Mouse (Mus musculus): ENCODE measurements around the gene Trnau1ap.

The Trnau1ap gene

GRCm38 (mm10) chr4:132329115-132329834, at the start of gene Trnau1ap:
Trnau1ap (minus strand) TSS chr4:132329538.
- DNase-seq: peak; percentile 91 to 93

DNA sequence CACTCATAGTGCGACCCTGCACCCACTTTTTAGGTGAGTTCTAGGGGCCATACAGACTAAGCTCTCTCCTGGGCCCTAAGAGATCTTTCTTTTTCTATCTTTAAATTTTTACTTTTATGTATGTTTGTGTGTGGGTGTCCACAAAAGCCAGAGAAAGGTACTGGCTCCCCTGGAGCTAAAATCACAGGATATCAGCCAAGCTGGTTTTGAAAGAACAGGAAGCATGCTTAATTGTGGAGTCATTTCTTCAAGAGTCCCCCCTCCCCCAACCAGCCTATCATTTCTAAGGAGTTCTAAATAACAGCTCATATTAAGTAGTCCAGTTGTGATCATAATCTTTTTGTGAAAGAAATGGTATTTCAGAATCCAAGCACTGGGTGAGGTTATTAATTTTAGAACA, 44.5 kb upstream of the Trnau1ap start:
- DNase-seq: no peak

GRCm38 (mm10) chr4:132369953-132370750, 40.8 kb upstream of the Trnau1ap start:
- DNase-seq: peak in 1 of 2 experiments; percentile 33

- DNase-seq: no peak
Observed at GRCm38 (mm10) chr4:132367480-132368201, 38.3 kb upstream of the Trnau1ap start.

DNA sequence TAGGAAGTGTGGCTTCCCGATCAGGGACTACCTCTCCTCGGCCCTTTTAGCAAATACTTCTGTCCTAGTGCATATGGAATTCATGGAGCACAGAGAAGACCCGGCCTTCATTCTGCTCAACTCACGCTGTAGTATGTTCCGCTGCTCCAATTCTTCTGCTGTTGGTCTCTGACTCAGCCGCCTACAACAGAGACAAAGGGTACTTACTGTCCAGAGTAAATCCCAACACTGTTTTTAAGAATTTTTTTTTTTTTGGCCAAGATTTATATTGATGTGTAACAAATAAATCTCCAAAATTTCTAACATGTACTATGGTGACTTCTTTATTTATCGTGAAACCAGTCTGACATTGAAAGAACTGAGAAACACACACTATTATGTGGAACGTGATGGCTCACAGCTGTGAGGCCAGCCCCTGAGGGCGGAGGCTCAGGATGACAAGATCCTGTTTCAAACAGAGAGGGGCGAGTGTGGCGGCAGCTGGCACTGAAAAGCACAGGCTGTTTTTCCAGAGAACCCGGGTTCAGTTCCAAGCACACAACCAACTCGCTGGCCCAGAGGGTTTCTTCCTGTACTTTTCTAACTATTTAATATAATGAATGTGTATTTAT, 36.2 kb upstream of the Trnau1ap start:
- peak; percentile 39 to 69 for DNase-seq

DNA sequence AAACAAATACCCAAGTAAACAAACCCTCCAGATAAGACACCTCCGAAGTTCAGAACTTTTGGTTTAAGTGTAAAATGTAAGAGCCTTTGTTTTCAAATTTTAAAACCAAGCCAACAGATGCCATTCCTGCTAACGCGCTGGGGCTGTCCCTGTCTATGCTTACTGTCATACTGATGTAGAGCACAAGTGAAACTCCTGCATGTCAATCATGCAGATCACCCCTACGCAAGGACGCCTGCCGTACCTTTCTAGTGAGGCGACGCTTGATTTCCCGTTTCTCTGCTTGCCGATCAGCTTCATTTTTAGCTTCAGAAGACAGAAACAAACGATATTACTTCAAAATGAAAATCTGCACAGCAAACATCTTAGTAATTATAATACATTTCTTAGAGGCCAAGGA, 34.1 kb upstream of the Trnau1ap start:
- DNase-seq: no peak

DNA sequence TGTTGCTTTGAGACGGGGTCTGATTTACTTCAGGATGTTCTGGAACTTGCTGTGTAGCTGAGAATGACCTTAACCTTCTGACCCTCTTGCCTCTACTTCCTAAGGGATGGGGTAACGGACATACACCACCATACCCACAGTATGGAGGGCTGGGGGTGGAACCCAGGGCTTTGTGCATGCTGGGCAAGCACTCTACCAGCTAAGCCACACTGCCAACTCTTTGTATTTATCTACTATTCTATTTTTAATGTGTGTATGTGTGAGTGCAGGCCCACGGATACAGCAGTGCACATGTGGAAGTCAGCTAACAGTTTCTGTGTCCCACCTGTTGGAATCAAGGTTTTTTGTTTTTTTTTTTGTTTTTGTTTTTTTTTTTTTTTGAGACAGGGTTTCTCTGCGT, 30.2 kb upstream of the Trnau1ap start:
- DNase-seq: no peak

DNA sequence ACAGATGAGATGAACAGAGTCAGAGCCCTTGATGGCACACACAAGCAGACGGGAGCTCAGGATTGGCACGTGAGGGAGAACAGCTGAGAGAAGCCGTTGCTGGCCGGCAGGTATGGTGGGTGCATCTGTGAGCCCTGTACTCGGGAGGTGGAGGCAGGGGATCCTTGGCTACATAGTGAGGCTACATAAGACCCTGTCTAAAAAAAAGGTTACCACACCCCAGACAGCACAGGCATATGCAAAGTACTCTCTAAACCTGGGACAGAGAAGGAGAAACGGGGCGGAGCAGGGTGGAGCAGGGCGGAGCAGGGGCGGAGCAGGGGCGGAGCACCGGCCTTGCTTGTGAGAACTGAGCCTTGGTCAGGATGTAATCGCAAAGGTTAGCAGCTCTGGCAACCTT, 26.8 kb upstream of the Trnau1ap start:
- DNase-seq: peak; percentile 31 to 37

GRCm38 (mm10) chr4:132355403-132355802, 26.1 kb upstream of the Trnau1ap start:
- no peak for DNase-seq

DNA sequence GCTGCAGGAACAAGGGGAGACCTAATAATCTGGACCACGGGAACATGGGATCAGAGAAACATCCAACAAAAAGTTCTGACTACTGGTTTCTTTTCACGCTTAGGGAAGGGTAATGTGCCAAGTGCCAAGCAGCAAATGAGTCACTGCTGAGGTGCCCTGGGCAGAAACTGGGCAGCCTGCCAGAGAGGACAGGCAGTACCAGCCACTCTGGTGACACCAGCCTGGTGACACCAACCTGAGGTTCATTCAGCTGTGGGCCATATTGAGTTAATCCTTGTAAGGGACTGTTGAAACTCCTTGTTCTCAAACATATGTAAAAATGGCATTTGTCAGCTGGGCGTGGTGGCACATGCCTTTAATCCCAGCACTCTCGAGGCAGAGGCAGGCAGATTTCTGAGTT, 25.2 kb upstream of the Trnau1ap start:
- peak; percentile 62 to 73 for DNase-seq

DNA sequence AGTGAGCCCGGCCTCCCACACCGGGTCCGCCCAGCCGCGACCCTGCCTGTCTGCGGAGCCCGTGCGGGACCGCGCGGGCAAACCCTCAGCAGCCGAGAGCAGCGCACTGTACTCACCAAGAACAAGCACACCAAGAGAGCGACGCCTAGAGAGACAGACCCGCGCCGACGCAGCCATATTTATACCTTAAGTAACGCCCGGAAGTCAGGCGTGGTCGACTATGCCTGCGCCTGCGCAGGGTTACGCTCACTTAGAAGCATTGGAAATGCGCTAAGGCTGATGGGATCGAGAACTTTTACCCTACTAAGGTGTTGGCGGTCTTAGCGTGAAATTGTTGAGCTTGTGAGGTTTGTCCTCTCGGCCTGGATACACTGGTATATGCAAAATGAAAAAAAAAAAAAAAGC, 24.1 kb upstream of the Trnau1ap start, which contains the start of gene Rcc1:
TSS of gene Rcc1 (minus strand) at position 125 of the 405 bp plus-strand sequence.
- DNase-seq: peak; percentile 92 to 94

GRCm38 (mm10) chr4:132352739-132353138, 23.4 kb upstream of the Trnau1ap start:
- DNase-seq: peak in 1 of 2 experiments; percentile 16

DNA sequence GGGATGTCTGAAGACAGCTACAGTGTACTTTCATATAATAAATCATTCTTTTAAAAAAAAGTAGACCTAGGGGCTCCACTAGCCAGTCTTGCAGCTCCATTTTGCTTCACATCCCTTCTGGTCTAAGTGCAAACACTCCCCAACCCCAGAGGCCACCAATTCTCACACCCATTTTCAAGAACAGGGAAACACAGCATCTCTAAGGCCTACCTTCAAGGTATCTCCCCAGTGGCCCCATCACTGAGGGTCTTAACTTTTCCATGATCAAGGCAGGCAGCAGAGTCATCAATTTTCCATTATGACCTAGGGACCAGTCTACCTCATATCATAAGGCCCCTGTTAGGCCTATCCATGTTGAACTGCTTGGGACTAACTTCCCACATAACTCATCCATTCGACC, 22.1 kb upstream of the Trnau1ap start:
- DNase-seq: no peak

DNA sequence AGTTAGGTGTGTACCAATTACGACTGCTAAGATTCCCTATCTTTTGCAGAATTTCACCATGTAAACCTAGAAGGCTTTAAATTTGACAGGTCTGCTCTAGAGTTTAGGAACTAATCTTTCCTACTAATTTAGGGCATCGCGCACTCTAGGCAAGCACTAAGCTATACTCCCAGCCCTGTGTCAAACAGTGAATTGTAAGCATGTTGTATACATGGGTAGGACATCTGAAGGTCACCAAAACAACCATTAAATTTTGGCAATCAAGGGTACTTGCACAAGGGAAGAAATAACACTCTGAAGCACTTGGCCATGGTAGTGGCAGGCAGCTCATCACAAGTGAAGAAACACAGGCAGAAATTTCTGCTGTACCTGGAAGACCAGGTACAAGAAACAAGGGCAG, 21.5 kb upstream of the Trnau1ap start:
- DNase-seq: no peak

- no peak for DNase-seq
Observed at GRCm38 (mm10) chr4:132350123-132350740, 20.9 kb upstream of the Trnau1ap start.

DNA sequence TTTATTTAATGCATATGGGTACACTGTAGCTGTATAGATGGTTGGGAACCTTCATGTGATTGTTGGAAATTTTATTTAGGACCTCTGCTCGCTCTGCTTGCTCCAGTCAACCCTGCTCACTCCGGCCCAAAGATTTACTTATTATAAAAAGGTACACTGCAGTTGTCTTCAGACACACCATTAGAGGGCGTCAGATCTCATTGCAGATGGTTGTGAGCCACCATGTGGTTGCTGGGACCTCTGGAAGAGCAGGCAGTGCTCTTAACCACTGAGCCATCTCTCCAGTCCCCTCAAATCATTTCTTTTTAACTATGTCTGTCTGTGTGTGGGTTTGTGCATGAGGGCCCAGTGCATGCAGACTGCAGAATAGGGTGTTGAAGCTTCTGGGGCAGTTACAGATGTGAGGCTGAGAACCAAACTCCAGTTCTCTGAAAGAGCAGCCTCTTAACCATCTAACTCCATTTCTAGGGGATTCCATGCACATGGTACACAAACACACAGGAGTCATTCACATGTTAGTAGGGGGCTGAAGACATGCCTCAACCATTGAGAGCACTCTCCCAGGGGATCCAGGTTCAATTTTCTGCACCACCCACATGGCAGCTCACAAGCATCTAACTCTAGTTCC, 20.3 kb upstream of the Trnau1ap start:
- no peak for DNase-seq

DNA sequence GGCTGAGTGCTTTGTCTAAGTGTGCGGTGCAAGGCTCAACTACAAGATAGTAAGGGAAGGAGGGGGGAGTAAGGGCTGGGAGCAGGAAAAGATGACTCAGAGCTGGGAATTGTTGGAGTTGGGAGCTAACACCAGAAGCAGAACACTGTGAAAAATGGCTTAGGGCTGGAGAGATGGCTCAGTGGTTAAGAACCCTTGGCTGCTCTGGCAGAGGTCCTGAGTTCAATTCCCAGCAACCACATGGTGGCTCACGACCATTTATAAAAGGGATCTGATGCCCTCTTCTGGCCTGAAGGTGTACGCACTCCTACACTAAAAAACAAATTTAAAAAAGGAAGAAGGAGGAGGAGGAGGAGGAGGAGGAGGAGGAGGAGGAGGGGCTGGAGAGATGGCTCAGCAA, 17.3 kb upstream of the Trnau1ap start:
- DNase-seq: no peak

DNA sequence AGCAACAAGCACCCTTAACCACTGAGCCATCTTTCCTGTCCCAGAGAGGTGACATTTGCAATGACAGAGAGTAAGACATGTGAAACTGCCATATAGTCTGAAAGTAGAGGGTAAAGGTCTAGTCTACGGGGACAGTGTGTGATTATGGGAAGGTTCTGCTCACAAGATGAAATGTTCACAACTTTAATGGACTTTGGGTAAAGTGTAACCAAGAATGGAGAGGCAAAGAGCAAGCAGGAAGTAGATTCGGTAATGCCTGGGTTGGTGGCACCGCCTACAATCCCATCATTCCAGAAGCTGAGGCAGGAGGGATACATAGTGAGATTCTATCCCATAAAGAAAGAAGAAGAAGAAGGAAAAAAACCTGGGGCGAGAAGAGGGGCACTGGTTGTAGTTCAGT, 16.9 kb upstream of the Trnau1ap start:
- no peak for DNase-seq

DNA sequence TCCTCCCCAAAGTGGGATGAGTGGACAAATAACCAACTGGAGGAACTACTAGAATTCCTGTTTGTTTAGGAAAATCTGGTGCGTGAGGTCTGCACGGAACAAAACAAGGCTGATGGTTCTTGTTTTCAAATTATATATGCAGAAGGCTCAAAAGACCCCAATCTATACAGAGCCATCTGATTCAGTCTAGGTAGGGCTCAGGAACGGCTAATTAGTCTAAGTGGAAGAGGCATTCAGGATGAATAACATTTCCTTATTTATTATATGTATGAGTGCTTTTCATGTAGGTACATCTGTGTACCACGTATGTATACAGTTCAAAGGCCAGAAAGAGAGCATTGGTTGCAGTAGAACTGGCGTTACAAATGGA, 16.5 kb upstream of the Trnau1ap start:
- no peak for DNase-seq

- DNase-seq: peak; percentile 91 to 94
Observed at GRCm38 (mm10) chr4:132345135-132345842, 16.0 kb upstream of the Trnau1ap start.

DNA sequence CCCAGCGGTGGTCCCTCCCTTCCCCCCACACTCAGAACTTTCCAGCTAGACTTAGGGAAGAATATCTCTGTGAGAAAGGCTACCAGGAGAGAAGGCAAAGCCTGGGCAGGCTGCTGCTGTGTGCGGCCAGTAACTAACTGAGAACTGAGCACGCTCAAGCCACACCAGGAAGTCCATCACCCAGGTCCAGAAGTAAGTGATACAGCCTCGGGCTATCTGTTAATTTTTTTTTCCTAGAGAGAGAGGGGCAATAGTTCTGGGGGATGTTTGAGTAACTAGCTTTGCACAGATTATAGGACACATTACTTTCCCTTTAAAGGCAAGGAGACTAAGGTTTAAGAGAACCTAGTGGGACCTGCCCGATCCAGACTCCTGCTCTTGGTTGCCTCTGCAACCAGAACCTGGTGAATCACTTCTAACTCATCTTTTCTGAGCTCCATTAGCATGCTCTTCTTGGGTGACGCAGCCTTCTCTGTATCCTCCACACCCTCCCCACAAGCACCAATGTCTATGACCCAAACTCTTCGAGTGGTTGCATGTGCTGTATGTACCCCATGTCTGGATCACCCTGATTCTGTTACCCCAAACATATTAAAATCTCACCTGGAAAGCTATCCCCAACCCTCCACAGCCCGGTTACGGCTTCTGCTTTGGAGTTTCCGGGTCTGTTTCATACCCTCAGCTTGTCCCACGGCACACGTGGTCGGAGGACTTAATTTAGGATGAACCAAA, 15.2 kb upstream of the Trnau1ap start:
- no peak for DNase-seq

All from lung, adult 18-20 months (tissue).